Mouse (Mus musculus) ovary, postnatal 36 days (tissue): ENCODE measurements around the gene Tapbpl.

Experiments
- DNase-seq: peaks from one replicate; pipeline ENCODE4 v3.0.0; 2022; ENCODE audit warnings: low spot score, mixed read lengths

The Tapbpl gene

GRCm38 (mm10) chr6:125196301-125196700 lies 35.4 kb downstream of the Tapbpl start:
- no peak for DNase-seq

GRCm38 (mm10) chr6:125195541-125196075 lies 36.1 kb downstream of the Tapbpl start:
- no peak for DNase-seq

GRCm38 (mm10) chr6:125193390-125193789 lies 38.3 kb downstream of the Tapbpl start:
- DNase-seq = no peak

- DNase-seq = no peak
Measured at GRCm38 (mm10) chr6:125192841-125193240, 38.8 kb downstream of the Tapbpl start.

- DNase-seq = peak; percentile 89
Measured at GRCm38 (mm10) chr6:125192016-125192714, 39.5 kb downstream of the Tapbpl start.

GRCm38 (mm10) chr6:125191332-125192015 lies 40.2 kb downstream of the Tapbpl start, which contains the start of the genes Ncapd2 and Mrpl51:
TSS of gene Ncapd2 (minus strand) at chr6:125191701.
TSS of gene Mrpl51 (plus strand) at chr6:125191801.
- DNase-seq = peak; percentile 97

GRCm38 (mm10) chr6:125190816-125191215 lies 40.8 kb downstream of the Tapbpl start:
- DNase-seq = no peak

GRCm38 (mm10) chr6:125186203-125186602 lies 45.5 kb downstream of the Tapbpl start:
- no peak for DNase-seq

- no peak for DNase-seq
Measured at GRCm38 (mm10) chr6:125182133-125182532, 49.5 kb downstream of the Tapbpl start.

- DNase-seq = no peak
Measured at GRCm38 (mm10) chr6:125179601-125180000, 52.1 kb downstream of the Tapbpl start.

GRCm38 (mm10) chr6:125175469-125175868 lies 56.2 kb downstream of the Tapbpl start:
- DNase-seq = no peak
